Mouse (Mus musculus) erythroblast, embryonic 14.5 days (primary cell): ENCODE measurements around the gene Chmp1a. TPM values are rescaled to one million over a fixed set of nuclear protein-coding genes. Genes with fewer than 3 reads are reported as not detected.
"Not testable (repeated sequence)": the region's sequence is repeated elsewhere in the genome, so short reads cannot be mapped to it uniquely, and the experiment has no call there.

ENCODE experiments used
- H3K27me3 ChIP-seq: 2 replicates; pipeline ENCODE4 v1.6.1; 2012; ENCODE audit warnings: inconsistent platforms; ENCODE audit not compliant: control insufficient read depth
- H3K36me3 ChIP-seq: 2 replicates; pipeline ENCODE4 v1.6.1; 2012; ENCODE audit warnings: mild to moderate bottlenecking, inconsistent platforms; ENCODE audit not compliant: control insufficient read depth
- H3K4me1 ChIP-seq: 2 replicates; pipeline ENCODE4 v1.6.1; 2012; ENCODE audit warnings: inconsistent platforms; ENCODE audit not compliant: control insufficient read depth
- H3K4me3 ChIP-seq: replicated peaks from 2 replicates; pipeline ENCODE3; 2012; ENCODE audit warnings: moderate library complexity, mild to moderate bottlenecking, inconsistent platforms
- H3K9me3 ChIP-seq: 2 replicates; pipeline ENCODE4 v1.6.1; 2012; ENCODE audit warnings: low read length, inconsistent platforms, mixed read lengths; ENCODE audit not compliant: control insufficient read depth
- GATA1 ChIP-seq: IDR thresholded peaks from 2 replicates; pipeline ENCODE4 v1.6.1; 2012; ENCODE audit warnings: low read length, inconsistent platforms, mixed read lengths
- TAL1 ChIP-seq: IDR thresholded peaks from 3 replicates; pipeline ENCODE4 v1.6.1; 2012; ENCODE audit warnings: low read length, inconsistent platforms, mixed read lengths
- polyA plus RNA-seq: library from polyadenylated mRNA; stranded (reverse); fragments of >175 nt; gene quantifications from 2 replicates; pipeline ENCODE4 v1.2.3, GENCODE M21; 2012

Gene Chmp1a
- polyA plus RNA-seq, 1 experiment = 2.7 TPM

GRCm38 (mm10) chr8:123233300-123233699 is 20.7 kb upstream of the Chmp1a start:
- peaks cover 23% of the 10 kb centered on the region for H3K4me1 ChIP-seq
- TF ChIP-seq GATA1 (no peak), TAL1 (no peak)
- peaks cover 35% of the 10 kb centered on the region for H3K27me3 ChIP-seq
- H3K4me3 ChIP-seq = no peak overlapping the region
- H3K36me3 ChIP-seq = peaks cover 13% of the 10 kb centered on the region
- no peaks in the 10 kb centered on the region for H3K9me3 ChIP-seq

- H3K27me3 ChIP-seq = peaks cover 35% of the 10 kb centered on the region
- TF ChIP-seq GATA1 (no peak), TAL1 (no peak)
- peaks cover 23% of the 10 kb centered on the region for H3K4me1 ChIP-seq
- H3K4me3 ChIP-seq = no peak overlapping the region
- H3K9me3 ChIP-seq = no peaks in the 10 kb centered on the region
- H3K36me3 ChIP-seq = peaks cover 19% of the 10 kb centered on the region
Measured at GRCm38 (mm10) chr8:123232553-123232952, 20.0 kb upstream of the Chmp1a start.

GRCm38 (mm10) chr8:123231742-123232141 is 19.2 kb upstream of the Chmp1a start:
- Histone ChIP-seq H3K4me1 (peaks cover 21% of the 10 kb centered on the region), H3K4me3 (no peak overlapping the region), H3K9me3 (no peaks in the 10 kb centered on the region), H3K27me3 (peaks cover 35% of the 10 kb centered on the region), H3K36me3 (peaks cover 27% of the 10 kb centered on the region)
- TF ChIP-seq TAL1 = no peak
- TF ChIP-seq GATA1 = no peak

- not testable (repeated sequence) for H3K4me3 ChIP-seq, H3K9me3 ChIP-seq
- Histone ChIP-seq H3K27me3 (peaks cover 22% of the 10 kb centered on the region), H3K36me3 (peaks cover 27% of the 10 kb centered on the region), H3K4me1 (peaks cover 15% of the 10 kb centered on the region)
Measured at GRCm38 (mm10) chr8:123230326-123230725, 17.8 kb upstream of the Chmp1a start.

GRCm38 (mm10) chr8:123228416-123228815 is 15.9 kb upstream of the Chmp1a start:
- H3K27me3 ChIP-seq = peaks cover 3% of the 10 kb centered on the region
- no peak for TF ChIP-seq TAL1
- TF ChIP-seq GATA1 = no peak
- no peak overlapping the region for H3K4me3 ChIP-seq
- peaks cover 23% of the 10 kb centered on the region for H3K4me1 ChIP-seq
- H3K36me3 ChIP-seq = peaks cover 27% of the 10 kb centered on the region
- H3K9me3 ChIP-seq = no peaks in the 10 kb centered on the region

- no peak for TF ChIP-seq TAL1
- no peak for TF ChIP-seq GATA1
- Histone ChIP-seq H3K9me3 (no peaks in the 10 kb centered on the region), H3K27me3 (no peaks in the 10 kb centered on the region; the same call in 1 of the 2 replicates), H3K4me3 (peak within 1 kb of the TSS; percentile 66), H3K4me1 (peaks cover 24% of the 10 kb centered on the region), H3K36me3 (peaks cover 21% of the 10 kb centered on the region)
Measured at GRCm38 (mm10) chr8:123224278-123225266, 12.0 kb upstream of the Chmp1a start, which contains the start of gene Cdk10. Gene Cdk10, plus strand, starts transcription at chr8:123224842.

- Histone ChIP-seq H3K4me3 (no peak overlapping the region), H3K27me3 (no peaks in the 10 kb centered on the region; the same call in none of the 2 replicates), H3K36me3 (no peaks in the 10 kb centered on the region), H3K9me3 (no peaks in the 10 kb centered on the region), H3K4me1 (peaks cover 21% of the 10 kb centered on the region)
- TF ChIP-seq GATA1 = no peak
- no peak for TF ChIP-seq TAL1
Measured at GRCm38 (mm10) chr8:123220917-123221316, 8.4 kb upstream of the Chmp1a start.

GRCm38 (mm10) chr8:123215430-123215829 is 2.9 kb upstream of the Chmp1a start:
- peaks cover 7% of the 10 kb centered on the region for H3K36me3 ChIP-seq
- H3K4me1 ChIP-seq = peaks cover 31% of the 10 kb centered on the region
- no peaks in the 10 kb centered on the region for H3K9me3 ChIP-seq
- peaks cover 17% of the 10 kb centered on the region for H3K27me3 ChIP-seq
- no peak overlapping the region for H3K4me3 ChIP-seq
- TF ChIP-seq GATA1 (no peak), TAL1 (no peak)

GRCm38 (mm10) chr8:123213118-123213772 is 682 bp upstream of the Chmp1a start:
- Histone ChIP-seq H3K36me3 (peaks cover 29% of the 10 kb centered on the region), H3K4me3 (peak overlapping the region; percentile 83), H3K9me3 (no peaks in the 10 kb centered on the region), H3K27me3 (peaks cover 17% of the 10 kb centered on the region), H3K4me1 (peaks cover 31% of the 10 kb centered on the region)
- TF ChIP-seq TAL1 (no peak), GATA1 (no peak)
